Comparison of ENCODE assay signal across 18 mouse cellular contexts in the genomic region with DNA sequence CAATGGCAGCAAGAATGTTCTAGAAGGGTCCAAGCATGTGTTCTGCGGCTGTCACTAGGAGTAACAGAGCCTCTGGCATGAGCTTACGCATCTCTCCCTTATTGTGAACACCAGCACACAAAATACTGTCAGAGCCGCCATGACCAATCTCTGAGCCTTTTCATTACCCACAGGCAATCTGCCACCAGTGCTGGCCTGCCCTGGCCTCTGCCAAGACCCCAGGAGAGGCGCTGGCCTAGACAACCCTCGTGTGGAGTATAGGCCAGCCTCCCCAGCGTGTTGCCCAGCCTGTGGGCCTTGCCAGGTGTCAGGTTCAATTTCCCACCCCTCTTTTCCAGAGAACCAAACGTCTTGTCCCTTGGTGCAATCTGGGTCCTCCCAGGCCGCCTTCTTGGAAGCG.
"Had no signal": no experiment of that assay in that cellular context is flagged by ENCODE, and none has a peak within 500 bp of the region (broad histone marks: within the 10 kb centered on the region; RNA-seq: fewer than 3 reads in every experiment).

No protein-coding gene starts in this region.

- H3K4me3 ChIP-seq: midbrain, embryonic 10.5 days; midbrain, embryonic 12.5 days; myocyte; neural tube, embryonic 13.5 days; neural tube, embryonic 15.5 days had no signal

- DNase-seq: lung, adult 18-20 months; lung, embryonic 14.5 days; lung, postnatal 10 days; lung, postnatal 4 days; midbrain, embryonic 14.5 days; retina, postnatal 1 day; right cerebral cortex, adult 18-20 months; right cerebral cortex, postnatal 25 days; right cerebral cortex, postnatal 4 days; spleen, adult 18-20 months; thymus, adult 18-20 months; thymus, postnatal 14 days; thymus, postnatal 36 days had no signal

- H3K27me3 ChIP-seq: midbrain, embryonic 12.5 days; neural tube, embryonic 13.5 days; neural tube, embryonic 15.5 days had no signal

- H3K27ac ChIP-seq: midbrain, embryonic 10.5 days; midbrain, embryonic 12.5 days; neural tube, embryonic 13.5 days; neural tube, embryonic 15.5 days had no signal

- H3K36me3 ChIP-seq: midbrain, embryonic 10.5 days; midbrain, embryonic 12.5 days; neural tube, embryonic 13.5 days; neural tube, embryonic 15.5 days had no signal

- H3K4me1 ChIP-seq: midbrain, embryonic 10.5 days; midbrain, embryonic 12.5 days; neural tube, embryonic 13.5 days; neural tube, embryonic 15.5 days had no signal

- H3K9ac ChIP-seq: lung, embryonic 14.5 days; midbrain, embryonic 12.5 days; neural tube, embryonic 13.5 days; neural tube, embryonic 15.5 days had no signal

- H3K4me2 ChIP-seq: lung, embryonic 14.5 days; midbrain, embryonic 12.5 days; neural tube, embryonic 13.5 days; neural tube, embryonic 15.5 days had no signal
